Mouse (Mus musculus): ENCODE measurements around the gene Atp1b2.
A peak's percentile ranks its signal among the peaks of the same experiment; 100 is the strongest.

Gene Atp1b2

DNA sequence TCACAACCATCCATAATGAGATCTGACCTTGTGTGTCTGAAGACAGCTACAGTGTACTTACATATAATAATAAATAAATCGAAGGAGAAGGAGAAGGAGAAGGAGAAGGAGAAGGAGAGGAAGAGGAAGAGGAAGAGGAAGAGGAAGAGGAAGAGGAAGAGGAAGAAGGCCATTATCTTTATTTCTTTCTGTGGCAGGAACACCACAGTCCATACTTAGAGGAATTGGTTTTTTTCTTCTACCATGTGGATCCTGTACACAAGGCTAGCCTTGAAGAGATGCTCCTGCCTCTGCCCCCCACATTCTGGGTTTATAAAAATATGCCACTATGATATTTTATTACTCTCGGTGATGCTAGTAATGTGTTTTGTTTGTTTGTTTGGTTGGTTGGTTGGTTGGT is 1.1 kb upstream of the Atp1b2 start:
- no peak for DNase-seq

DNA sequence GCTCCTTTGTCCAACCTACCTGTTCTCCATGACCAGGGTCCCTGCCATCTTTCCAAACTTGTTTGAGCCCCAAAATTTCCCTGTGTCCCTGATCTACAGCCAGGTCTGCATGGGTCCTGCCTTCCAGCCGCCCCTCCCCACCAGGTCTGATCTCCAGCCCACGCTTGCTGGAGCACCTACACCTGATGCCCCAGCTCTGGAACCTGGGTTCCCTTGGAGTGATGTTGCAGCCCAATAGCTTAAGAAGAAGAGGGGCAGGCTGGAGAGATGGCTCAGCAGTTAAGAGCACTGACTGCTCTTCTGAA is 701 bp upstream of the Atp1b2 start:
- no peak for DNase-seq

DNA sequence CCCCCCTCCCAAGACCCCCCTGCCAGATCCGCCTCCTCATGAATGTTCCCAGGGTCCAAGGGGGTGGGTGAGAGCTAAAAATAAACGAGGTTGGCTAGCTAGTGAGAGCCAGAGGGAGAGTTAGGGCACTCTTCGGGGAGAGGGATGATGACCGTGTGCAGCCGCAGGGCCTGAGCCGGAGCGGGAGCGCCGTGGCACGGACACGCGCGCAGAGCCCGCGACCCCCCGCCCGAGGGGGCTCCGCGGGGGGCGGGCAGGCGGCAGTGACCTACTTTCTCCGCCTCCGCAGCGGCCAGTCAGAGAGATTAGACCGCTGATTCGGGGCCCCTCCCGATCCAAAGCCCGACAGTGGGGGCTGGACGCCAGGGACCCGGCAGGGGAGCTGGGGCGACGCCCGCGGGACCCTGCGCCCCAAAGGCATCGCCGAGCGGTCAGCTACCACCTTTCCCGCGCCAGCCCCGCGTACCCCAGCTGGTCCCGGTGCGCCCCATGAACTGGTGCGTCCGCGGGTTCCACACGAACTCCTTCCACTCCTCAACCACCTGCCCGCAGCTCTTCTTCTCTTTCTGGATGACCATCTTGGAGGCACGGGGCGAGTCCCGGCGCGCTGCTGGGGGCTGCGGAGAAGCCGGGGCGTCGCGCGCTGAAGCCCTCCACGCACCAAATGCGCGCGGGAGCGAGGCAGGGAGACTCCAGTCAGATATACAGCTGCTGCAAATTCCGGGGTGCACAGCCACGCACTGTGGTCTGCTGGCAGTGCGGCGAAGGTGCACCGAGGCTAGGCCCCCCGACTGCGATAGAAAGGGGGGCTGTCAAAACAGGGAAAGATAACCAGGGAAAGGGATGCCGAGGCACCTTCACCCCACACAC is 712 bp downstream of the Atp1b2 start:
- peak; percentile 85 to 87 for DNase-seq

DNA sequence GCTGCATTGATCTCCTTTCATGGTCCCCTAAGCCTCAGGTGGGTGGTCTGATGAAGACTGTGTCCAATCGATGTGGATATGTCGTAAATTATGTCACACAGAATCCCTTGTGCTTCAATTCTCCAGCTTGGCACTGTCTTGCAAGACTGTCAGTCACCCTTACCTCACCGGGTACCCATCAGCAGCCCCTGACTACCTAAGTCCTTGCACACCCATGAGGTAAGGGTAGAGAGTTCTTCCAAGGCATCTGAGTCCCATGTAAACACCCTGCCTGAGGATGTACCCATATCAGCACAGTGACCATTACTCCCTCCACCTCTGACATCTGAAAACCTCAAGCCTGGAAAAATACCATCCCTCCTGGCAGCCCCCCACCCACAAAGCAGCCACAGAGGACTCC is 1.4 kb downstream of the Atp1b2 start:
- no peak for DNase-seq

DNA sequence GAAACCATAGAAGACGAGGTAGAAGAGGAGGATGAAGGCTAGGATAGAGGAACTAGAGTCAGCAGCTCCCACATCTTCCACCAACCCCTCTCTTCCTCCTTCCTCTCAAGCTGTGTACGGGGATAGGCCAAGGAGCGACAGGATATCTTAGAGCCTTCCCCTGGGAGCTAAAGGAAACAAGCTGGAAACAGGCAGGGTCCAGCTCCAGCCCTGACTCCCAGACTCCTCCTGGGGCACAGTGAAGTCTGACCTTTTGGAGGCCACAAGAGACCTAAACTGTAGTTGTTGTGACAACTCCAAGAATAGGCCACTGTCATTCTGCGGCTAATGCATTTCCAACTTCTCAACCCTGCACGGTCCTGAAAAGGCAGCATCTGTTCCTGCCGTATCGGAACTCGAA is 2.2 kb downstream of the Atp1b2 start:
- DNase-seq = no peak

DNA sequence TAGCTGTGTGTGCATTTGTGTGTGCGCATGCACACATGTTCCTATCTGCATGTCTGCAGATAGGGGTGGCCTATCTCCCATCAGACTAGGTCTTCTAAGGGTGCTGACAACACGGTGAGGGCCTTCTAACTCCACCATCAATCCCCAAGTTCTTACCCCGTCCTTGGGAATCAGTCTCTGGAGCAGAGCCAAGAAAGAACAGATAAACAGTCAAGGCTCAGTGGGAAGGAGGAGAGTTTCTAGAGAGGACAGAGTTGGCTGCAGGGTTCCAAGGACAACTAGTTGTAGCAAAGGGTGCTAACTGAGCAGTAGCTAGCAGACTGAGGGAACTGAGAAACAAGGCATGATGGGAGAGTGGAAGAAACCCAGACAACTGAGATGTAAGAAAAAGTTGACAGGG is 4.0 kb downstream of the Atp1b2 start:
- no peak for DNase-seq

DNA sequence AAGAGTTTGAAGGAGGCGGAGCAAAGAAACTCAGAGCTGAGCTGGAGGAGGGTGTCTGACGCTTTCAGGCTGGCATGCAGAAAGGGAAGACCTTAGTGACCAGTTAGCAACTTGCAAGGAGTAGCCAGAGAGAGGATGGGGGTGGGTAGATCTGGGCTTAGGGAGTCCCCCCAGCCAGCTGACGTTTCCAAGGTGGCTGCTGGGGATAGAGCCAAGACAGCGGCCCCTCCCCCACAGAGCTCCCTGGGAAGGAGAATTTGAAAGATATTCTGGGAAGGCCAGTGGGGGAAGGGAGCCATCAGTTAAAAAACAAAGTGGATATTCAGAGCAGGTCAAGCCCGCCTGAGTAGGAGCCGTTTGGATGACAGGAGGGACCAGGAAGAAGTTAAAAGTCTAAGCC is 5.6 kb downstream of the Atp1b2 start:
- peak; percentile 84 to 88 for DNase-seq

DNA sequence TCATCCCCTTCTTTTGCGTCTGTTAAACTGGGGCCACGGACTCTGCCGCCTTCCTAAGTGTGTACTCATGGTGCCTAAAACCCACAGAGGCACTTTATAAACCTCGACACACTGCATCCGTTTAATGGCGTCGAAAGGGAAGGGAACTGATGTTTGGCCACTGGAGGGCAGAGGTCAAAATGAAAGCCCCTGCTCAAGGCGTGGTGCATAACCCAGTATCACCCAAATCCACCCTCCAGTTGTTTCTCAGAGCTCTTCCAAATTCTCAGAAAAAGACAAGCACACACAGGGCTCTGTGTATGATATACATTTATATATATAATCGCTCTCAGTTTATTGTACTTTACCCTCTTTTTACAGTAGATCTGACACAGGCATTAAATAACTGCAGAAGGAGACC is 6.3 kb downstream of the Atp1b2 start:
- DNase-seq = no peak

DNA sequence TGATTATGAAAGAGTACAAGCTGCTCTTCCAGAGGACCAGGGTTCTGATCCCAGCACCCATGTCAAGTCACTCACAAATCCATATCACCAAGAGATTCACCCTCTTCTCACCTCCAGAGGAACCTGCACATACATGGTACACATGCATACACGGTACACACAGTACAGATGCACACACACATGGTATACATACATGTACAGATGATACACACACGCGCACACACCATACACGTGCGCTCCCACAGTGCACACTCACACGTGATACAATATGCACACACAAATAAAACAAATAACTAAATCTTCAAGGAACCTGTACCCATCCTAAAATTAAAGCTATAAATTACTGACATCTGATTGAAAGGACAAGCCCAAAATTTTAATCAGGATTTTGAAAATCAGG is 10.9 kb downstream of the Atp1b2 start:
- no peak for DNase-seq

DNA sequence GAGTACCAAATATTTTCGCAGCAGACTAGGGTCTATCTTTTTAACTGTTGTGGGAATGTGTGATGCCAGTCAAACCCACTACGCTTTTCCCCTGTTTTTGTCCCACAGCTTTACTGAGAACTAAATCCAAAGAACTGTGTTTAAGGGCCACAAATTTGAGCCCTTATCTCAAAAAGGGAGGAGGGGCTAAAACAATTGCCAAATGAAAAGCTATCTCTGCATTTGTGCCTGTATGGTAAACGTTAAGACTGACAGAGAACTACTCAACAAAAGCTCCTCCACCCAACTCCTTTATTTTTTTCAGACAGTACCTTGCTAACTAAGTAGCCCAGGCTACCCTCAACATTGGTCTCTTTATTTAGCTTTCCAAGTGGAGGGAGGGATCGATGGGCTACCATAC is 12.9 kb downstream of the Atp1b2 start:
- DNase-seq = no peak

DNA sequence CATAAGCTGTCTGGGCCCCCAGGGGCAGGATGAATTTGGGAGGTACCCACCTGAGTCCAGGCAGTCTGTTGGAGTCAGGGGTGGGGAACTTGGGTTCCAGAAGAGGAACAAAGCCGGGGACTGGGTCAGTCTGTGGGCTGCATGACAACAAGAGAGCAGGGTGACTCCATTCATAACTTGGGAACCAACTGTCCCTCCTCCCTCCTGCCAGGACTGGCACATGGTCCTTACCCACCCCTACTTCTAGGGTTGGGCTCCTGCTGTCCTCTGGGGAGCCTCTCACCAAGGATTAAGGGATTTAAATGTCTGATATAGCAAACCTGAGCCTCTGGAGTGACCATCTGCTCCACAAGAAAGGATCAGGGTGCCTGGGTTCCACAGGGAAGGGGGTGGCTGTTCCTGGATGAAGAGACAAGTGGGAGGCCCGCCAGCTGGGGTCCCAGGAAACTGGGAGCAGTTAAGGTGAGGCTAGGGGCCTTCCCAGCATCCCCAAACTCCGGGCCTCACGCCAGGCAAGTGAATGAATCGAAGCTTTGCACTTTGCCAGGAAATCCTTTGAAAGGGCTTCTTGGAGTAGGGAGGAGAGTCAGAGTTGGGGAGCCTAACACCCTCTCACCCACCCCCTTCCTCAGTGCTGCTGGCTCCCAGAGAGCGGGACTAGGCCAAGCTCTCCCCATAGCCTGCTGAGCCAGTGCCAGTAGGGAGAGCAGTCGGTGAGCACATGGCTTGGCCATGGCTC is 13.7 kb downstream of the Atp1b2 start:
- DNase-seq = peak; percentile 78 to 85

DNA sequence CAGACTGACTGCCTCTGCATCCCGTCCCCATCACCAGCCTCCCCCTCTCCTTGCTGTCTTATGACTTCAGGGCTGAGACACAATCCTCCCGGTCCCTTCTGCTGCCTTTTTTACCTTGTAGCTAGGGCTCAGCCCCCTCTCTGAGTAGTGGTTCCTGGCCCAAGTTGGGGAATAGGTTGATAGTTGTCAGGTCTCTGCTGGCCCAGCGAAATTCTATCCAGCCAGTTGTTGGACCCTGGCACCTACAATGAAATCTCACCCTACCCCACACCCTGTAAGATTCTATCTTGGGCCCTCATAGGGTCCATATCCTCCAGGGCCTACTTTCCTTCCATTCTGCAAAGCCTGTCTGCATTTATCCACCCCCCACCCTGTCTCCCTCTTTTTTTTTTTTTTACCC is 14.3 kb downstream of the Atp1b2 start:
- DNase-seq = no peak

DNA sequence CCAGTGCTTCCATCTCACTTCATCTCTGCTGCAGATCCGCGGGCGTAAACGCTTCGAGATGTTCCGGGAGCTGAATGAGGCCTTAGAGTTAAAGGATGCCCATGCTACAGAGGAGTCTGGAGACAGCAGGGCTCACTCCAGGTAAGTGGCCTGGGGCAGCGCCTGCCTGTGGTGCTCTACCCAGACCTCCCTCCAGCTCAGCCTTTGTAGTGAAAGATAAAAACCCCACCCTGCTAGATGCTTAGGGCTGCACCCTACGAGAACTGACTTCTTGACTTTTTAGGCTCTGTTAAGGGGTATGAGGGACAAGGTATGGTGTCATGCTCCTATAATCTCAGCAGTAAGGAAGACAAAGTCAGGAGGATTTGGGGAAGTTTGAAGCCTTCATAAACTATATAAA is 15.1 kb downstream of the Atp1b2 start:
- DNase-seq = no peak

DNA sequence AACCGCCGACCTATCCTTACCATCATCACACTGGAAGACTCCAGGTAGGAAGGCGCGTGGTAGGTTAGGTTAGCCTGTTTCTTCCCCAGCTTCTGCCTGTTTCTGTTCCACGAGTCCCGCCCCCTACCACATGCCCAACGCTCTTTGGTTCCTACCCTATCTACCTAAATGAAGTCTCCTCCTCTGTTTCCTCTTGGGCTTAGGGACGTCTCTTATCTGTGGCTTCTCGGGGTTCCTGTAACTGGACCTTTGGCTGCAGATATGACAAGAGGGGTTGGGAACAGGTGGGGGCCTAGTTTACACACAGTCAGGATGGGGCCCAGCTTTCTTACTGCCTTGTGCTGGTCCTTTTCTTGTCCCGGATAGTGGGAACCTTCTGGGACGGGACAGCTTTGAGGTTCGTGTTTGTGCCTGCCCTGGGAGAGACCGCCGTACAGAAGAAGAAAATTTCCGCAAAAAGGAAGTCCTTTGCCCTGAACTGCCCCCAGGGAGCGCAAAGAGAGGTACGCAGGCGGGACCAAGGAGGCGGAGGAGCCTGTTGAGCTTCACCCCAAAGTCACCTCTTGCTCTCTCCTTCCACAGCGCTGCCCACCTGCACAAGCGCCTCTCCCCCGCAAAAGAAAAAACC is 16.4 kb downstream of the Atp1b2 start:
- no peak for DNase-seq

DNA sequence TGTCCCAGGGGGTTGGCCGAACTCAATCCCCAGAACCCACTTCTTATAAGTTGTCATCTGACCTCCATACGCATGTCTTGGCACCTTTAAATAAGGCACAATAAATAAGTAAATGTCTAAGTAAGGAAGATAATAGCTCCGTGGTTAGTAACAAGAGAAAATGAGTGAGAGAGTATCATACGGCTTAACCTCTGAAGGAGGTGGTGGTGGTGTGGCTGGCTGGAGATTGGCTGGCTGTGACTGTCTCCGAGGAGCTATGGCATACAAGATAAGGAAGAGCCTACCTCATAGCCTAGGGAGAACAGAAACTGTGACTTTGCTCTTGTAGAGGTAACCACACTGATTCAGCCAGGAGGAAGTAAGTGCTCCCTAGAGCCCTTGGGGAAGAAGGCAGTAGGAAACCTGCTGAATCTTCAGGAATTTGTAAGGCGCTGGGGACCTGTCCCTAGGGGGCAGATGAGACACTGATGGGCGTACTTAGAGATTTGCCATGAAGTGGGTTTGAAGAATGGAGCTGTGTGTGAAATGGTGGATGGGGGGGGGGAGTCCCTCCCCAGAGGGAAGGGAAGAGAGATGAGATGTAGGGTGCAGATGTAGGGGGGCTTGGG is 19.9 kb downstream of the Atp1b2 start:
- DNase-seq = no peak

DNA sequence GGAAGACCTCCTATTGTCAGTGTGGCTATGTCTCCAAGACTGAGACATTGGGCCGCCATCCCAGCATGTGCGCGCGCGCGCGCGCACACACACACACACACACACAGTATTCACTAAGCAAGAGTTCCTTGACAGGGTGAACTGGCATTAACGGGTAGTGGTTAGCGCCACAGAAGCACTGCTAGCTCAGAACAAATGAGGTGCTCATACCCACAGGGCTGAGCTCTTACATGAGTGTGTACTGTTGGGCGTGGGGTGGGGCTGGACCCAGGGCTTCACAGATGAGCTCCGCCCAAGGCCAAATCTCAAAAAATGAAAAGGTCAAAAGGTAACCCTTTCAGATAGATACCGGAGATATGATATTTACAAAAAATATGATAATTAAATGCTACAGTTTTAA is 20.8 kb downstream of the Atp1b2 start:
- DNase-seq = no peak

DNA sequence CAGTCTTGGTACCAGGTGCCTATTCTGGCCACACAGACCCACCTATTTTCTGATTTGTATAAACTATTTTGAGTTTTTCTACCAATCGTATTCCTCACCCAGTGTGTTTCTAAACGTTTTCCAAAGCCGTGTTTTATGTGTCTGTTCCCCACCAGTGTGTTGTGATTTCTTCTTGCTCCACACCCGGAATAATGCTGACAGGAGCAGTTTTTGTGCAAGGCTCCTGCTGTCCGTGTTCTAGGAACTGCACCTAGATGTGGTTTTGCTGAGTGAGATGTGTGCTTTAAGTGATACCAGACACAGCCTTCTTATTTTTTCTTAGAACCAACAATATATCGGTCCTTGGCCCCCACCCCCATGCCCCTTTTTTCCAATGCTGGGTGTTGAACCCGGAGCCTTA is 21.7 kb downstream of the Atp1b2 start:
- DNase-seq = no peak

DNA sequence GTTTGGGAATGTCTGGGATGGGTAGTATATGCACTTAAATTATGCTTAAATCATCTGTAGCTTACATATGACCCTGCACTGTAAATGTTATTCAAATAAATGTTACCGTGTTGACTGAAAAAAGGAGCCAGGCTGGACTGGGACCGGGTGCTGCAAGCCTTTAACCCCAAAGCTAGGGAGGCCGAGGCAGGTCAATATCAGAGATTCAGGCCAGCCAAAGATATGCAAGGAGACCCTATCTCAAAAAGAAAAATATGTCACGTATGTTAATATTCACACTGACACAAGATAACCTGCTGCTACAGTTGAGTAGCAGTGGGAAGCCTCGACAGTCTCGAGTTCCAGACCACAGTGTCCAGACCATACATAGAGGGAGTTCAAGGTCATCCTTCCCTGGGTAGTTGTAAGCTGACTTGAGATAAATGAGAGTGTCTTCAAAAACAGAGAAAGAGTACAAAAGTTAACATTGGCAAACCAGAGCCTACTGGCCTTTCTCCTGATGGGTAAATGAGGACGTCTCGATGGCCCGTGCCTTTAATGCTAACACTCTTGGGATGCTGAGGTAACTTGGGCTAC is 23.4 kb downstream of the Atp1b2 start:
- no peak for DNase-seq

DNA sequence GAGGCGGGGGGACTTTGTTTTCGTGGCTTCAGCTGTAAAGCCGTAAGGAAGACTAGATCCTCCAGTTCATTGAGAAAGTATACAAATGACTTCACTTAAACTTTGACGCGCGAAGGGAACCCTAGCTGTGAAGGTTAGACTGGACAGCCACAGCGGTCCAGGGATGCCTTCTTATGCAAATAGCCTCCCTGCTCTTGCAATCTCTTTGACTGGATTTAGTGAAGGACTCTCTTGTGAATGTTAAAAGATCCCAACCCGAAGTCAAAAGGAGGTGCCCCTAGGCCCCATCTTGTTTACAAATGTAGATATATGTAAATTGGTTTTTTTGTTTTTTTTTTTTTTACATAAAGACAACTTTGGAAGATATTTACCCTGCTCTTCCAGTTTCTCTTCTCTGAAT is 23.9 kb downstream of the Atp1b2 start:
- peak in 1 of 2 experiments; percentile 23 for DNase-seq

DNA sequence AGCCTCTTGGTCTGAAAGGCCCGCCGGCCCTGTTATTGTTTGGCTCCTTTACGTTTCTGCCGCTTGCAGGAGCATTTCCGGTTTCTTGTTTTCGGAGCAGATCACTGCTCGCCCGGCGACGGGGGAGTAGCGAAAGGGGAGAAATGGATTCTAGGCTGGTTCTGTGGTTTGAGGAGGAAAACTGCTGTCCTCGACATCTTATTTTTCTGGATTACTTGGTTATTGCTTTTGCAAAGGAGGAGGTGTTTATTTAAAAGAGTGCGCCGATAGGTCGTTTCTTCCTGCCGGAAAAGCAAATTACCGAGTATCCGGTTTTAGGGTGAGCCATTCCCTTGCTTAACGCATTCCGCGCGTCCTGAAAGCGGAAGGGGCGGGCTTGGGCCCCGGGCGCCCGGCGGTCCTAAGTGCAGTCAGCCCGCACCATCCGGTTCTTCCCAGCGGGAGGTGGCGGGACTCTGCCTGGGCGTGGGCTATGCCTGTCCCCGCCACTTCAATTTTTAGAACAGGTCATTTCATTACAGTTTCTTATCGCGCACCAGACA is 24.5 kb downstream of the Atp1b2 start:
- DNase-seq = peak; percentile 98 to 99

DNA sequence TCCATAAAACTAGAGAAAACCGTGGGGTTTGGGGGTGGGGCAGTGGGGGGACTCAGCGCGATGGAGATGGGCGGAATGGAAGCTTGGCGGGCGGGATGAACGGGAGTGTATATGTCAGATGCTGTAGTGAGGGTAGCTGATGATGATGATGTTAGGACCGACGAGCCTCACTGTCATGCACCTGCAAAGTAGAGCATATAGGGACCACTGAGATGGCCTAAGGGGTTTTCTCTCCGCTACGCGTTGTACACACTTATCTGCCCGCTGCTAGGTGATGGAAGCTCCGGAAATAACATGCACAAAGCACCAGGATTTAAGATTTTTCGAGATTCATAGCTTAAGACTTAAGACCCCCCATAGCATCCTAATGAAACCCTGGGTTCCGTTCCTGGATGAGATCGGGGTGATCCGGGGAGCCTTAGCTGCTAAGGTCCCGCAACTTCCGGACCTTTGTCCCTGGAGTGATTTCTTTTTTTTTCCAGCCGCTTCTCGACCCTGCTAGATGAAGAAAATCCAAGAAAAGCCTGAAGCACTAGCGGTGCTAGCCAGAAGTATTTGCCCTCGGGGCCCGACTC is 25.1 kb downstream of the Atp1b2 start:
- DNase-seq = no peak

DNA sequence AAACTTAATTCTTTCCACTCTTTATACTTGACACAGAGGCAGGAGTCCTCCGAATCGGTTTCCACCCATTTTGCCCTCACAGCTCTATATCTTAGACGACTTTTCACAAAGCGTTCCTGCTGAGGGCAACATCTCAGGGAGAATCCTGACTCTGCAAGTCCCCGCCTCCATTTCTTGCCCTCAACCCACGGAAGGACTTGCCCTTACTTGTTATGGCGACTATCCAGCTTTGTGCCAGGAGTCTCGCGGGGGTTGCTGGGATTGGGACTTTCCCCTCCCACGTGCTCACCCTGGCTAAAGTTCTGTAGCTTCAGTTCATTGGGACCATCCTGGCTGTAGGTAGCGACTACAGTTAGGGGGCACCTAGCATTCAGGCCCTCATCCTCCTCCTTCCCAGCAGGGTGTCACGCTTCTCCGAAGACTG is 25.6 kb downstream of the Atp1b2 start, which contains the start of the genes Wrap53 and Trp53:
TSS of gene Wrap53 (minus strand) at position 165 of the 424 bp plus-strand sequence.
TSS of gene Trp53 (plus strand) at position 269 of the 424 bp plus-strand sequence.
- peak; percentile 94 to 95 for DNase-seq

Measured in cerebellum, postnatal 10 days (tissue).